Mouse (Mus musculus): ENCODE results near the gene Rfx4. TPM values are rescaled to one million over a fixed set of nuclear protein-coding genes. Genes with fewer than 3 reads are reported as not detected.
A peak's percentile ranks its signal among the peaks of the same experiment; 100 is the strongest.

Rfx4 gene
- total RNA-seq, 2 experiments from 2014 or later = not detected

- no peak for DNase-seq
These were observed 157.3 kb downstream of the Rfx4 start for GRCm38 (mm10) chr10:84913148-84913547.

DNA sequence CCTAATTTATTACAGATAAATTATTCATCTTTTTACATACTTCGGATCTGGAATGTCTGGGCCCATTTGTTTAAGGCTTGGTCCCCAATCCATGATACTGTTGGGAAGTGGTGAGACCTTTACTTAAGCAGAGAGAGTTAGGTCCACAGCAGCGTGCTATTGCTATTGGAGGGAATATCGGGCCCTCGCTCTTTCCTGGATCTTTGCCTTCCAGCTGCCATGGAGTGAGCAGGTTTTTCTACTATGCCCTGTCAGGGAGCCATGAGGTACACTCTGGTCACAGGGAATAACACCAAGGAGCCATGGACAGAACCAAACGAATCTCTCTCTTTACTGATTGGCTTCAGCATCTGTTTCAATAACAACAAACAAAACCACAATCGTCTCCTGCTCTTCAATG is 159.6 kb downstream of the Rfx4 start:
- DNase-seq = no peak

GRCm38 (mm10) chr10:84916810-84917730 is 161.2 kb downstream of the Rfx4 start, which contains the start of gene Ric8b:
Gene Ric8b (plus strand): TSS chr10:84917616.
- DNase-seq = peak; percentile 96

GRCm38 (mm10) chr10:84917731-84918095 is 161.9 kb downstream of the Rfx4 start:
- no peak for DNase-seq

DNA sequence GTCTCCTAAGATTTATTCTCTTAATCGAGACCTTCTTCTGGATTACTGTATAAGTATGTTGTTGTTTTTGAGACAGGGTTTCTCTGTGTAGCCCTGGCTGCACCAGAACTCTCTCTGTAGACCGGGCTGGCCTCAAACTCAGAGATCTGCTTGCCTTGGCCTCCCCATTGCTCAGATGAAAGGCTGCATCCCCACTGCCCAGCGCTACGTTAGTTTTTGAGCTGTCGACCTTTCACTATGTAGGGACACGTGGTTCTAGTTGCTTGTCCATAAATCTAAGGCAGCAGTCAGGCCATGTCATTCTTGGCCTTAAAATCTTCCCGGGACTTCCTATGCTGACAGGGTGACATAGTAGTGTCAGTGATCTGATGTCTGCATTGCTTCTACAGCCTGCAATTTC is 170.5 kb downstream of the Rfx4 start:
- DNase-seq = no peak

- DNase-seq = no peak
These were observed 171.0 kb downstream of the Rfx4 start for GRCm38 (mm10) chr10:84926885-84927284.

DNA sequence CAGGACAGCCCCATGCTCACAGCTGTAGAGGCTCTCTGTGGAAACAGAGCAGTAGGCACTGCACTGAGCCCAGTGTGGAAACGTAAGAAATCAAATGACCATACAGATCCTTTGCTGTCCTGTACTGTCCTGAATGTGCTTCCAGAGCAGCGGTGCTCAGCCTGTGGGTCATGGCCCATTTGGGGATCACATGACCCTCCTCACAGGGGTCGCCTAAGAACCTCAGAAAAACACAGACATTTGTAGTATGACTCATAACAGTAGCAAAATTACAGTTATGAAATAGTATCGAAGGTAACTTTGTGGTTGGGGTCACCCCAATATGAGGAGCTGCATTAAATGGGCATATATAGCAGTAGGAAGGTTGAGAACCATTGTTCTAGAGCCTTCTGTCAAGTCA is 172.6 kb downstream of the Rfx4 start:
- no peak for DNase-seq

DNA sequence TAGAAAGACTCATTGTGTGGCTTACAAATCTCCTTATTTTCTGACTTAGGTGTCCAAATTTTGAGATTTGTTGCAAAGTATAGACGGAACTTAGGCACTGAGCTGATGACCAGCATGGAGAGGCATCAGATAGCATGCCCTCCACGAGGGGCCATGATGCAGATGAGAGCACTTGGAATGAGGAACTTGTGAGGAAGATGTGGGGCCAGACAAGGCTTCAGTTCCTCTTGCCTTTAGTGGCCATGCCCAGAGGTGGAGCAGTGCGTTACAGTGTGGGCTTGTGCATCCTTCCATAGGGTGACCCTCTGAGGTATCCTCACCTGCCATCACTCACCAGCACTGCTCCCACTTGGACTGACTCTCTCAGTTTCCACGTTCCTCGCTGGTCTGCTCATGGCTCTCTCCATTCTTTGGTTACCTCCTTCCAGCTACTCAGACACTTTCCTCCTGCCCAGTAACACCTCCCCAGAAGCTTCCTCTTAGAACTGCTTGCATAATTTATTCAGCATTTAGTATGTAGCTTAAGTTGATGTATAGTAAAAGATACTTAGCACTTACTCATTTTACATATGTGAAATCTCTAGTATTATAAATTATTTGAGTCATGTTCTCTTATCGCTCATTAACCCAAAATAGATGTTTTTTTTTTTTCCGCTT is 179.8 kb downstream of the Rfx4 start:
- no peak for DNase-seq

GRCm38 (mm10) chr10:84936832-84937515 is 181.1 kb downstream of the Rfx4 start:
- no peak for DNase-seq

GRCm38 (mm10) chr10:84938094-84938820 is 182.4 kb downstream of the Rfx4 start:
- no peak for DNase-seq

DNA sequence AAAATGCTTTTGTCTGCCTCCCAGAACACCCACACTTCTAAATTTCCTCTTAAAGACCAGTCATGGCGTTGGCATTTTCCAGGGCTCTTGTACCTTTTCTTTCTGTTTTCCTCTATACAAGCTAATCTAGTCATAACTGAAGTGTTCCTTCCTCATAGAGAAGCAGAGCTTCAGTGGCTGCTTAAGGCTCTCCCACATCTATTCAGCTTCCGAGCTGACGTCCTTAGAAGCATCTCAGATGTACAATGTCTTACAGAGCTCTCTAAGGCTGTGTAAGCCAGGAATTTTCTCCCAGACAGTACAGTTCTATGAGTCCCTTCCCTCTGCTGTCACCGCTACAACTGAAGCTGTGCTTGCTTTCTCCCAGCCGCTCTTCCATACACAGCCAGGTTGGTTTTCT is 183.0 kb downstream of the Rfx4 start:
- DNase-seq = no peak

DNA sequence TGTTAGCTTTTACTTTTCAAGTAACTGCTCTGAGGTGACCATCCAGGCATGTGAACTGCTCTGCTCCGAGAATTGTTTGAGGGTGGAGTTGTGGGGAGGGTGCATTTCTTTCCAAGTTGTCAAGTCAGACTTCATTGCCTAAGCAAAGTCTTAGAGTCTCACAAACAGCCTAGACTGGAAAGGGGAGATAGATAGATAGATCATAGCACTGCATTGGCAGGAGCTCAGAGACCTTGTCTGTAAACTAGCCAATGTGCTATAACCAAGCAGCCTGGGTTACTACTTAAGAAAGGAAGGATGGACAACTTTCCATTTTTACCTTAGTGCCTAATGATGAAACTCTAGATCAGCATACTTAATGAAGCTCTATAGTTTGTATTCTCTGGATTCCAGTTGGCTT is 184.5 kb downstream of the Rfx4 start:
- DNase-seq = no peak

DNA sequence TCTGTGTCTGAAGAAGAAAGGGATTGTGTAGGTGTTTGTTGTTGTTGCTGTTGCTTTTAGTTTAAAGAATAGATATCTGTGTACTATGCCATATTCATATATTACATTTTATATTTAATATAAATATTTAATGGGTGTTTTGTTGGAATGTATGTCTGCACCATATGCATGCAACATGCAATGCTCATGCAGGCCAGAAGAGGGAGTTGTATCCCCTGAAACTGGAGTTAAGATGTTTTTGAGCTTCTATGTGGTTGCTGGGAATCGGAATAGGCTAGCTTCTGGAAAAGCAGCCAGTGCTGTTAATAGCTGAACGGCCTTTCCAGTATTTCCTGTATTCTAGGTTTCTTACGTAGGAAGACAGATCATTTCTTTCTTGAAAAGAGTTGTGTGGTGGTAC is 189.8 kb downstream of the Rfx4 start:
- DNase-seq = no peak

DNA sequence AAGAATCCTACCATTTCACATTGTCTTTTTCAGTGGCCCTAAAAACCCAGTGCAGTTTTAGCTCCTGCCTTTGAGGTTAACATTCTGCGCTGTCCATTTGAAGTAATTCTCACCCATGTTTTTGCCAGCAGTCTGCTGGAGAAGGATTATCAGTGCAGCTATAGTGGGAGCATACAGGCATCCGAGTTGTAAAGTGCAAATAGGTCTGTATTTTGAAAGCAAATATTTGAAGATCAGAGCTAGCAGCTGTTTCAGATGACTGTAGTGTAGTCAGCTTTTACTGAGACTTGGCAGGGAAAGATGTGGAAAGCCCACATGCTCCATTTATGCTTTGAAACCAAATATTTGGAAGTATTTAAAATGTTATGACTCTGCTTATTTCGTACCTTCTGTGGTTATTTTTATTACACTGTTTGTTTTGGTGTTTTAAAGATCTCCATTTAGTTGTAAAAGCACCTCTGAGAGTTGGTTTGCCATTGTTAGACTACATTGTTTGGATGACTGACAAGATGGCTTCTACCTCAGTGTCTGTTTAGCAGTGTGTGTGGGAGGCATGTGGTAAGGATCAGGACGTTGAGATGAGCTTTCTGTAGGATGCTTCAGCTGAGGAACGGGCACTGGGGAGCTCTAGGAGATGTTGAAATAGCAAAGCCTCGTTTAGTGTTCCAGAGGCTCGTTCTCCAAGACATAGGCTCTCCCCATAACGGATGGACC is 193.3 kb downstream of the Rfx4 start:
- no peak for DNase-seq

GRCm38 (mm10) chr10:84949684-84950010 is 193.8 kb downstream of the Rfx4 start:
- no peak for DNase-seq

DNA sequence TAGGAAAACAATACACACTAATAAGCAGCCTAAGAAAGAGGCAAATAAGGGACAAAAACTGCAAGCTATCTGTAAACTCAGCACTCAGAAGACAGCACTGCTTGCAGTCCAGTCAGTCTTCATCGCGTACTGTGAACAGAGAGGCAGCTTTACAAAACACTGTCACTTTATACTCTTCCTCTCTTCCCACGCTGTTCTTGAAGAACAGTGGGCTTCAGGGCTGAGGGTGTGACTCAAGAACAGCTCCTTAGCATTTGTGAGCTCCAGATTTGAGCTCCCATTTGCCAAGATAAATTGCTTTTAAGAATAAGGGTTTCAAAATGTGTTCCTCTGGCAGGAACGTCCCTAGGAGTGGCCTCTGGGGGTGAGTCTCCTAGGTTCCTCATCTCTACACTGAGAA is 194.5 kb downstream of the Rfx4 start:
- DNase-seq = no peak

GRCm38 (mm10) chr10:84954236-84954635 is 198.4 kb downstream of the Rfx4 start:
- no peak for DNase-seq

Measured in gastrocnemius, postnatal 25 days (tissue).